Mouse (Mus musculus): ENCODE results near the gene Barhl2. TPM values are rescaled to one million over a fixed set of nuclear protein-coding genes. Genes with fewer than 3 reads are reported as not detected.

The Barhl2 gene
- polyA plus RNA-seq, 1 experiment from 2014 or later: not detected

- H3K27ac ChIP-seq (ENCODE audit: low read depth): no peak overlapping the region
- H3K4me3 ChIP-seq (ENCODE audit: low read depth, low read length): no peak overlapping the region
- TF ChIP-seq CTCF (IDR thresholded peaks at IDR 0.05; ENCODE audit: low read depth) (no peak), EP300 (IDR thresholded peaks at IDR 0.05; ENCODE audit: low read depth) (no peak)
- 3% methylated on average over 31 of the region's 32 CpGs for WGBS (ENCODE audit: insufficient replicate concordance)
- H3K9ac ChIP-seq (replicated peaks): no peak overlapping the region
- ATAC-seq (no peak), DNase-seq (no peak)
- no peaks in the 10 kb centered on the region for H3K9me3 ChIP-seq (ENCODE audit: low read length)
- H3K4me1 ChIP-seq (ENCODE audit: insufficient read depth): no peaks in the 10 kb centered on the region
- no peaks in the 10 kb centered on the region for H3K36me3 ChIP-seq (replicated peaks; ENCODE audit: insufficient read depth, low read length)
- no peak overlapping the region for H3K4me2 ChIP-seq (ENCODE audit: low read depth, low read length)
- peaks cover 97% of the 10 kb centered on the region for H3K27me3 ChIP-seq (ENCODE audit: insufficient read depth, low read length)
These were observed 6.1 kb downstream of the Barhl2 start for GRCm38 (mm10) chr5:106451681-106452440.

- Histone ChIP-seq H3K9ac (replicated peaks) (no peak overlapping the region), H3K4me3 (ENCODE audit: low read depth, low read length) (no peak overlapping the region), H3K9me3 (ENCODE audit: low read length) (no peaks in the 10 kb centered on the region), H3K4me2 (ENCODE audit: low read depth, low read length) (no peak overlapping the region), H3K27ac (ENCODE audit: low read depth) (no peak overlapping the region), H3K36me3 (replicated peaks; ENCODE audit: insufficient read depth, low read length) (no peaks in the 10 kb centered on the region), H3K27me3 (ENCODE audit: insufficient read depth, low read length) (peaks cover 97% of the 10 kb centered on the region), H3K4me1 (ENCODE audit: insufficient read depth) (no peaks in the 10 kb centered on the region)
- 13% methylated on average over 5 of the region's 5 CpGs for WGBS (ENCODE audit: insufficient replicate concordance)
- TF ChIP-seq CTCF (IDR thresholded peaks at IDR 0.05; ENCODE audit: low read depth) (no peak), EP300 (IDR thresholded peaks at IDR 0.05; ENCODE audit: low read depth) (no peak)
- ATAC-seq: no peak
- DNase-seq: no peak
These were observed 7.4 kb downstream of the Barhl2 start for GRCm38 (mm10) chr5:106450426-106451160.

- Histone ChIP-seq H3K4me1 (ENCODE audit: insufficient read depth) (no peaks in the 10 kb centered on the region), H3K36me3 (replicated peaks; ENCODE audit: insufficient read depth, low read length) (no peaks in the 10 kb centered on the region), H3K27ac (ENCODE audit: low read depth) (no peak overlapping the region), H3K9ac (replicated peaks) (no peak overlapping the region), H3K27me3 (ENCODE audit: insufficient read depth, low read length) (peaks cover 94% of the 10 kb centered on the region), H3K4me3 (ENCODE audit: low read depth, low read length) (no peak overlapping the region), H3K4me2 (ENCODE audit: low read depth, low read length) (no peak overlapping the region), H3K9me3 (ENCODE audit: low read length) (no peaks in the 10 kb centered on the region)
- WGBS (ENCODE audit: insufficient replicate concordance): 17% methylated on average over 4 of the region's 4 CpGs
- TF ChIP-seq CTCF (IDR thresholded peaks at IDR 0.05; ENCODE audit: low read depth) (no peak), EP300 (IDR thresholded peaks at IDR 0.05; ENCODE audit: low read depth) (no peak)
- ATAC-seq (no peak), DNase-seq (no peak)
These were observed 8.1 kb downstream of the Barhl2 start for GRCm38 (mm10) chr5:106449720-106450425.

GRCm38 (mm10) chr5:106448798-106449125, 9.2 kb downstream of the Barhl2 start:
- H3K27me3 ChIP-seq (ENCODE audit: insufficient read depth, low read length): peaks cover 83% of the 10 kb centered on the region
- H3K4me3 ChIP-seq (ENCODE audit: low read depth, low read length): no peak overlapping the region
- TF ChIP-seq EP300 (IDR thresholded peaks at IDR 0.05; ENCODE audit: low read depth): no peak
- TF ChIP-seq CTCF (IDR thresholded peaks at IDR 0.05; ENCODE audit: low read depth): no peak
- H3K27ac ChIP-seq (ENCODE audit: low read depth): no peak overlapping the region
- H3K9ac ChIP-seq (replicated peaks): no peak overlapping the region
- H3K4me2 ChIP-seq (ENCODE audit: low read depth, low read length): no peak overlapping the region
- WGBS (ENCODE audit: insufficient replicate concordance): 3% methylated on average over 6 of the region's 6 CpGs
- H3K4me1 ChIP-seq (ENCODE audit: insufficient read depth): no peaks in the 10 kb centered on the region
- no peaks in the 10 kb centered on the region for H3K9me3 ChIP-seq (ENCODE audit: low read length)
- H3K36me3 ChIP-seq (replicated peaks; ENCODE audit: insufficient read depth, low read length): no peaks in the 10 kb centered on the region
- DNase-seq: no peak
- no peak for ATAC-seq

- no peak overlapping the region for H3K4me3 ChIP-seq (ENCODE audit: low read depth, low read length)
- H3K27ac ChIP-seq (ENCODE audit: low read depth): no peak overlapping the region
- H3K36me3 ChIP-seq (replicated peaks; ENCODE audit: insufficient read depth, low read length): no peaks in the 10 kb centered on the region
- H3K4me2 ChIP-seq (ENCODE audit: low read depth, low read length): no peak overlapping the region
- peaks cover 77% of the 10 kb centered on the region for H3K27me3 ChIP-seq (ENCODE audit: insufficient read depth, low read length)
- no peaks in the 10 kb centered on the region for H3K4me1 ChIP-seq (ENCODE audit: insufficient read depth)
- DNase-seq: no peak
- no peak for ATAC-seq
- no peak overlapping the region for H3K9ac ChIP-seq (replicated peaks)
- WGBS (ENCODE audit: insufficient replicate concordance): 6% methylated on average over 50 of the region's 50 CpGs
- no peaks in the 10 kb centered on the region for H3K9me3 ChIP-seq (ENCODE audit: low read length)
- TF ChIP-seq CTCF (IDR thresholded peaks at IDR 0.05; ENCODE audit: low read depth) (no peak), EP300 (IDR thresholded peaks at IDR 0.05; ENCODE audit: low read depth) (no peak)
These were observed 9.8 kb downstream of the Barhl2 start for GRCm38 (mm10) chr5:106447951-106448797.
